Mouse (Mus musculus) megakaryocyte-erythroid progenitor cell, adult 5-6 weeks (primary cell): ENCODE measurements around the gene Plekhg3. TPM values are rescaled to one million over a fixed set of nuclear protein-coding genes. Genes with fewer than 3 reads are reported as not detected.

Experiments used
- ATAC-seq: replicated peaks from 2 replicates; pipeline ENCODE4 v1.8.0; 2016; ENCODE audit warnings: mild to moderate bottlenecking, inconsistent platforms; ENCODE audit not compliant: severe bottlenecking, poor library complexity, low FRiP score, low TSS enrichment
- total RNA-seq, 2 experiments: library from RNA; stranded (forward) in 1 of 2; stranded (reverse) in 1 of 2; fragments of 200-1000, 215-1000 nt in 1 of 2; fragments of >200 nt in 1 of 2; fragmentation: Nextera tagmentation in 1 of 2; gene quantifications; 2 replicates each; pipeline ENCODE4 v1.2.3; 2014 to 2017

Plekhg3 gene
- 2.4 and 3.9 TPM in 2 replicates for total RNA-seq (2014; fragmentation: Nextera tagmentation)
- 0.38 and 0.42 TPM in 2 replicates for total RNA-seq (2017)

DNA sequence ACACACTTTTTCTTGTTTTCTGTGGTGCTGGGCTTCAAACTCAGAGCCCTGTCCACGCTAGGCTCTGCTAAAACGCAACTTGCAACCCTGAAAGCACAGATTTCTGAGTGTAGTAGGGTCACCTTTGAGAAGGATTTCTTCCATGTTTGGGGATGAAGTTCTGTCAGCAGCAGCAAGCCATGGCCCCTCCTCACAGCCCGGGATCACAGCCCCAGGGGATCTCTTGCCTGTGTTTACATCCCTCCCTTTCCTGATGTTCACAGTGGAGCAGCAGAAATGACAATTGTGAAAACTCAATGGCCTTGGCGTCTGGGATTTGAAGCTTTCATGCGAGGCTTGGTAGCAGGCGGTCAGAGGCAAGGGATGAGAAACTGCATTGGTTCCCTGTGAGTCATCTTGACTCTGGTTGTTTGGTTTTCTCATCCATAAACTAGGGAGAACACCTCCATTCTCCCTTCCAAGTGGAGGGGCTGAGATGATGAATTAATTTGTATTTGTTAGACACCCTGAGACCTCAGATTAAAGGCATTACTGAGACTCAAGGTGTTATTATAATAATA lies at the start of gene Plekhg3:
Gene Plekhg3, plus strand, starts transcription at position 312 of the 560 bp plus-strand sequence.
- no peak for ATAC-seq

DNA sequence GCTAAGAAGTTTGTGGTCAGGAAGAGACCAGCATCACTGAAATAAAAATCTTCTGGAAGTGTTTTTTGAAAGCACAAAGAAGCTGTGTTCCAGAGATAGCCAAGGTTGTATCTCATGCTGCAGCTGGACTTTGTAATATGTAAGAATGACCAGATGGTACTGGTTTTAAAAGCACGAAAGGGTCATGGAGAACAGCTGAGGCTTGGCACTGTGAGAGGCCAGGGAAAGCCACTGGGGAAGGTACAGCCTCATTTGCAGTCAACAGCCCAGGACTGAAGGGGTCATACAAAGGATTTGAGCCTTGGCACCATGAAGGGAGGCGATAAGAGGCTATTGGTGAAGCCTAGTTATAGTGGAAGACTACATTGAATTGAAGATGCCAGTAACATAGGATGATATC lies 48.2 kb upstream of the Plekhg3 start:
- no peak for ATAC-seq

- ATAC-seq, result no peak
Observed at GRCm38 (mm10) chr12:76482948-76483347, 47.7 kb upstream of the Plekhg3 start.

DNA sequence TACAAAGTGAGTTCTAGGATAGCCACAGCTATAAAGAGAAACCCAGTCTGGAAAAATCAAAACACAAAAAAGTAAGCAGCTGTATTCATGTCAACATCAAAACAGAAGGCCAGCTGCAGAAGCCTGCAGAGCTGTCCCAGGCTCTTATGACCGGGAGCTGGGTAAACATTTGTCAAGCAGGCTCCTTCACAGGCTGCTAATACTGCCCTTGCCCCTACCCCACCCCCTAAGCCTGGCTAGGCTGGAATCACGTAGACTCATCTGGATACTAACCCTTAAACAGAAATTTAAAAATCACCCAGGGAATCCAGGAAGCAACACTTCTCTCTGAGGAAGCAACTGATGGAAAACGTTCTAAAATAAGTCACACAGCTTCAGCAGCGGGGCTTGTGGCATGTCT lies 45.8 kb upstream of the Plekhg3 start:
- ATAC-seq, result no peak

DNA sequence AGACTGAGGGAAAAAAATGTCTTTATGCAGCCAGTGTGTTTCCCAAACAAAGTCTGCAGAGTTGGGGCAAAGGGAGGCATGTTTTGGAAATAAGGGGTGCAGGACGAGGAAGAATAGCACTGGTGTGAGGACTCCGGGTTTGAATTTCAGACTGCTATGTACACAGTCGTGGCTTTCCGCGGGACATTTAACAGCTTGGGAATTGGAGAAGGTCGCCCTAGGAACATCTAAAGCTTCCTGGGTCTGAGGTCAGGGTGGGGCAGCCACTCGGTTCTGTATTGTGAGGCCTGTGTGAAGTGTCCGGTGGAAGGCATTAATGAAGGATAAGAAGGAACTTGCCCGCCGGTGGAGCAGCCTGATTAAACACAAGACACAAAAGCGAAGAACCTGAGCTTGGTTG lies 45.3 kb upstream of the Plekhg3 start:
- ATAC-seq, result no peak

GRCm38 (mm10) chr12:76486943-76487342 lies 43.7 kb upstream of the Plekhg3 start:
- ATAC-seq, result peak; percentile 41; the same call in 1 of the 2 replicates

DNA sequence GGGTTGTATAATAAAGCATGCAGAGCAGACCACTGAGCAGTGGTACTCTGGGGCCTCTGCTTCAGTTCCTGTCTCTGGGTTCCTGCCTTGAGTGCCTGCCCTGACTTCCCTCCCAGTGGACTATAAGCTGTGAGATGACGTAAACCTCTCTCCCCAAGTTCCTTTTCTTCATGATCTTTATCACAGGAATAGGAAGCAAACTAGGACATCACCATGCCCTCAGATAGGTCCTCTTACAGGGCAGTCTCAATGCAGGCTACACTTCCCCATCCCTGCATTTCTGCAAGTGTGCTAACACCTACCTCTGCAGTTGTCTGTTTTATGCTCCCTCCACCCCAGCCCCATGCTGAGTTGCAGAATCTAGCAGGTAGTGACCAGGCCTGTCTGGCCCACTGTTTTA lies 39.9 kb upstream of the Plekhg3 start:
- ATAC-seq, result no peak

DNA sequence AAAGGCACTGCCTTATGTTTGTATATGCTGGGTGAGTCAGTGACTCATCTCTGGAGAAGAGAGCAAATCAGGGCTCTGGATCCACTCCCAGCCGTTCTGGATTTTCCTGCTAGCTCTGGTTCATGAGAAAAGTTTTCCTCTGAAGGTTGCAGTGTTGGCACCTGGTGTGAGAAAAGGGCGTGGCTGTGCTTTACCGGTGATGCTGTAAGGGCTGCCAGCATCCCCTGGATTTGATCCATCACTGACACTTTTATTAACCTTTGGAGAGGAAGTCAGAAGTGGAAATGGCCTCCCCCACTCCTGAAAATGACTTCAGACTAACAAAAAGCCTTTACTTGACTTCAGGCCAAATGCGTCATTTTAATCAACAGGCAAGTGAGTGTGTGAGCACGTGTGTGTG lies 37.2 kb upstream of the Plekhg3 start:
- no peak for ATAC-seq

- no peak for ATAC-seq
Observed at GRCm38 (mm10) chr12:76495381-76495780, 35.3 kb upstream of the Plekhg3 start.

DNA sequence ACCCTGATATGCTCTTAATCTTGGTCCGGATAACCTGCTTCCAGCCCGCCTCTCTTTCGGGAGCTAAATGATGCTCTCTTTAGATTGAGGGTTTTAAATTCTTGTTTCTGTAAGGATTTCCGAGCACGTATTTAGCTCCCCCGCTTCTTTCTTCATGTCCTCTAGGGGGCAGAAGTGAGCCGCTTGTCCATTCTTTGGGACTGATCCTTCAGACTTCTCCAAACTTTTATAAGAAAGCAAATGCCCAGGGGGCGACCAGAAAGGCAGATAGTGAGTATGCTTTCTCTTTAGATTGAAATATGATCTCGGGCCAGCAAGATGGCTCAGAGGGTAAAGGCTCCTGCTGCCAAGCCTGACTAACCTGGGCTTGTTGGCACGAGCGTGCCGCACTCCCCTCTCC lies 34.4 kb upstream of the Plekhg3 start:
- ATAC-seq, result peak; percentile 61; the same call in 1 of the 2 replicates

- ATAC-seq, result no peak
Observed at GRCm38 (mm10) chr12:76499276-76499675, 31.4 kb upstream of the Plekhg3 start.

DNA sequence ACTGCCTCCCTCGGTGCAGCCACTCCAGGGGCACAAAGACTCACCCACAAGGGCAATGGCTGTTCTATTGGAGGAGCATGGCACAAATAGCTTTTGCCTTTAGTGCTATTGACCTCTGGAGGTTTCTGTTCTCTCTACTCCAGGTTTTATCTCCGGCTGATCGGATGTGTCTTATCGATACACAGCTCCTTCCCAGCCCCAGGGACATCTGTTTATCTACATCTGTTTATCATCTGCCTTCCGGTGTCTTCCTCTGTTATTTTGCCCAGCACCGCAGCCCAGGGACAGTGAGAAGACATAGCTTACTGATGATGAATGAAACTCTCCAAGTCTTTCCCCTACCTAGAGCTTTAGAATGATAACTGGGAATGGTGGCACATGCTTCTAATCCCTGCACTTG lies 30.6 kb upstream of the Plekhg3 start:
- ATAC-seq, result no peak

DNA sequence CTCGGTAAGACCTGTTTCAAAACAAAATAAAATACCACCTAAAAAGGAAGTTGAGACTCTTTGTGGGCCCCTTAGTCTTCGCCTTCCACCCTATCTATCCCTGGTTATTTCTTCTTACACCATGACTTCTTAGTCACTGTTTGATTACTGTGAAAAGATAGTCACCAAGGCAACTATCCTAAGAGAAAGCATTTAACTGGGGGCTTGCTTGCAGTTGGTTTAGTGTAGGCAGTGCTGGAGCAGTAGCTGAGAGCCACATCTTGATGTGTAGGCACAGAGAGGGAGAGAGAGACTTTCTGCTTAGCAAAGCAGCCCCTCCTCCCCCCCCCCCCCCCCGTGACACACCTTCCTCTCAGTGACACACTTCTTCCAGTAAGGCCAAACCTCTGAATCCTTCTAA lies 29.8 kb upstream of the Plekhg3 start:
- 0 out of 2 replicates have a peak, but pooled peaks have one; percentile 23 for ATAC-seq

- no peak for ATAC-seq
Observed at GRCm38 (mm10) chr12:76502981-76503380, 27.7 kb upstream of the Plekhg3 start.

DNA sequence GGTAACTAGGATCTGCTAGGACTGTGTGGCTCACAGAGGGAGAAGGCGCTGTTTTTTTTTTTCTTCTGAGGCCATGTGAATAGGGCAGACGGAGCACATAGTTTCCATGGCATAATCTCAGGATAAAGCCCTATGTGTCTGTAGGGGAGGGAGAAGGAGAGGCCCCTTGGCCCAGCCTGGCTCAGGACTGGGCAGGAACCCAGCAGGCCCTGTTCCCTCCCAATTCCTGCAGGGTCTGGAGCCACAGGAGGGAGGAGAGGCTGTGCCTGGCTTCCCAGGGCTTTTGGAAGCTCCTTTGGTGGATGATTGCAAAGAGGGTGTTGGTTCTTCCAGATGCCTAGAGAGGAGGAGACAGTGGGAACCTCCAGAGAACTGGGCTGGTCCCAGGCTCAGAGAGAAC lies 24.2 kb upstream of the Plekhg3 start:
- ATAC-seq, result no peak

- ATAC-seq, result no peak
Observed at GRCm38 (mm10) chr12:76507791-76508190, 22.9 kb upstream of the Plekhg3 start.

- ATAC-seq, result no peak
Observed at GRCm38 (mm10) chr12:76508909-76509440, 21.7 kb upstream of the Plekhg3 start.

GRCm38 (mm10) chr12:76512731-76513130 lies 18.0 kb upstream of the Plekhg3 start:
- ATAC-seq, result no peak

GRCm38 (mm10) chr12:76514842-76515241 lies 15.8 kb upstream of the Plekhg3 start:
- no peak for ATAC-seq

DNA sequence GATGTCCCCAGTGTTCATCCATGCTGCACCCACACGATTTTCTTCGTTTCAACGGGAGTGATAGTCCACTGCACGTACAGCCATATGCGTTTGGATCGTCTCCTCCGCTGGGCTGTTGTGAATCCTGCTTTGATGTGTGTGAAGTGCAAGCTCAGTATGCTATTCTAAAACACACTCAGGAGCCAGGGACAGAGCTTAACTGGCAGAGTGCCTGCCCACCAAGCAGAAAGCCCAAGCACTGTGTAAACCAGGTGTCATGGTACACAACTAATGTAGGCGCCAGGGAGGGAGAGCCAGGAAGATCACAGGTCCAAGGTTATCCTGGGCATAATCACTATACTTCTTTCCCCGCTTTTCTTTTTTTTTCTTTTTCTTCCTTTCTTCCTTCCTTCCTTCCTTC lies 12.7 kb upstream of the Plekhg3 start:
- ATAC-seq, result no peak
